Mouse (Mus musculus) CD4-positive naive resting alpha-beta T cell, adult 57 days (primary cell): Measurements from ENCODE around the gene Dpm2. TPM values are rescaled to one million over a fixed set of nuclear protein-coding genes. Genes with fewer than 3 reads are reported as not detected.

Source experiments
- total RNA-seq: library from RNA; stranded (reverse); gene quantifications from one replicate; pipeline ENCODE4 v1.2.4, GENCODE M21; 2023

Gene Dpm2
- 51.6 TPM for total RNA-seq

GRCm38 (mm10) chr2:32570698-32571494 is at the start of gene Dpm2:
TSS of gene Dpm2 (plus strand) at chr2:32570858.

GRCm38 (mm10) chr2:32534733-32535471 is 35.8 kb upstream of the Dpm2 start, which contains the start of gene Fam102a:
TSS of gene Fam102a (plus strand) at chr2:32535332.

GRCm38 (mm10) chr2:32574497-32574896 is 3.8 kb downstream of the Dpm2 start, which contains the start of gene Pip5kl1:
TSS of gene Pip5kl1 (plus strand) at chr2:32574797.

GRCm38 (mm10) chr2:32575586-32576160 is 5.0 kb downstream of the Dpm2 start, which contains the start of gene 9430097D07Rik:
TSS of gene 9430097D07Rik (minus strand) at chr2:32575684.

GRCm38 (mm10) chr2:32586871-32587351 is 16.3 kb downstream of the Dpm2 start, which contains the start of gene St6galnac4:
TSS of gene St6galnac4 (plus strand) at chr2:32587095.

GRCm38 (mm10) chr2:32599409-32599808 is 28.8 kb downstream of the Dpm2 start, which contains the start of gene St6galnac6:
TSS of gene St6galnac6 (plus strand) at chr2:32599709.

GRCm38 (mm10) chr2:32621517-32621859 is 50.8 kb downstream of the Dpm2 start, which contains the start of gene Ak1:
TSS of gene Ak1 (plus strand) at chr2:32621758.

Other genes starting within 250 kb of the Dpm2 start
- gene Ciz1, start 218.5 kb upstream of the Dpm2 start, total RNA-seq, result 122 TPM
- not detected for gene Dnm1, start 217.5 kb upstream of the Dpm2 start, total RNA-seq
- 29.9 TPM for gene 1110008P14Rik, start 188.9 kb upstream of the Dpm2 start, total RNA-seq
- gene Lcn2, start 182.6 kb upstream of the Dpm2 start, total RNA-seq, result 3.1 TPM
- 10.3 TPM for gene Ptges2, start 175.0 kb upstream of the Dpm2 start, total RNA-seq
- 4.7 TPM for gene Naif1, start 120.4 kb upstream of the Dpm2 start, total RNA-seq
- 77.5 TPM for gene Slc25a25, start 119.4 kb upstream of the Dpm2 start, total RNA-seq
- gene Fam102a, start 35.5 kb upstream of the Dpm2 start, total RNA-seq, result 188 TPM
- gene Pip5kl1, start 3.9 kb downstream of the Dpm2 start, total RNA-seq, result 2.3 TPM
- gene 9430097D07Rik, start 4.8 kb downstream of the Dpm2 start, total RNA-seq, result not detected
- 15.6 TPM for gene St6galnac4, start 16.2 kb downstream of the Dpm2 start, total RNA-seq
- gene St6galnac6, start 28.9 kb downstream of the Dpm2 start, total RNA-seq, result 2.2 TPM
- 0.77 TPM for gene Ak1, start 50.9 kb downstream of the Dpm2 start, total RNA-seq
- 5.6 TPM for gene Eng, start 75.7 kb downstream of the Dpm2 start, total RNA-seq
- 42.6 TPM for gene Fpgs, start 133.3 kb downstream of the Dpm2 start, total RNA-seq
- 109 TPM for gene Cdk9, start 142.2 kb downstream of the Dpm2 start, total RNA-seq
- gene Sh2d3c, start 150.2 kb downstream of the Dpm2 start, total RNA-seq, result 104 TPM
- gene 6330409D20Rik, start 170.2 kb downstream of the Dpm2 start, total RNA-seq, result not detected
- gene Tor2a, start 186.4 kb downstream of the Dpm2 start, total RNA-seq, result 30.4 TPM
- not detected for gene Ttc16, start 204.8 kb downstream of the Dpm2 start, total RNA-seq
- gene Ptrh1, start 204.9 kb downstream of the Dpm2 start, total RNA-seq, result 8.0 TPM
- not detected for gene Cfap157, start 213.6 kb downstream of the Dpm2 start, total RNA-seq